ENCODE assay signal across 8 mouse cellular contexts in the genomic region with DNA sequence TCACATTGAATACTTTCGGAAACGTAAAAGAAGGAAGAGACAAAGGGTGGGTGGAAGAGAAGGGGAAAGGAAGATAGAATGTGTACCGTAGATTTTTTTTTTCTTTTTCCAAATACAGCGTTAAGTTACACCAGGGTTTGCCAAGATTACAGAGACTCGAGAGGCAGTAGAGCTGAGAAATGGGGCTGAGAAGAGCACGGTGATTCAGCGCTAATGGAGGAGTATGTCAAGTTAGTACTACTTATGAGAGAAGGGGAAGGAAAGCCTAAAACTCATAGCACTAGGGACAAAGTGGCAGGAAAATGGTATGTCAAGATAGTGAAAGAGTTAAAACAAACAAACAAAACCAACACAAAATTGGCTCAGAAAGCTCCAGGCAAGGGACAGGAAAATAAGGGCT. TPM values are rescaled to one million over a fixed set of nuclear protein-coding genes. Genes with fewer than 3 reads are reported as not detected.
DNase-seq lines count a peak whose midpoint lies in the region; ATAC-seq and TF ChIP-seq lines count a peak whose summit lies in the region.

No protein-coding gene starts in this region.

- TF ChIP-seq CTCF in MEL (IDR thresholded peaks at IDR 0.05 in 2 of 3, conservative IDR thresholded peaks at IDR 0.05 in 1 of 3; ENCODE audit: control insufficient read depth in 1 of 3, insufficient read depth in 1 of 3, low read depth in 2 of 3, low read length in 3 of 3, poor library complexity in 1 of 3, severe bottlenecking in 1 of 3): no peak

- H3K79me2 ChIP-seq in MEL (ENCODE audit: control insufficient read depth, insufficient read depth, low read length, poor library complexity): peaks cover 18% of the 10 kb centered on the region

- H3K4me1 ChIP-seq in heart, embryonic 14.5 days (ENCODE audit: control insufficient read depth in 2 of 2, insufficient read depth in 2 of 2, low read length in 2 of 2): peaks cover 2 to 5% of the 10 kb centered on the region in 2 experiments; a peak in 2 of 4 replicates
- peaks cover 2 to 5% of the 10 kb centered on the region in 2 experiments for H3K4me1 ChIP-seq in MEL (ENCODE audit: control insufficient read depth in 1 of 2, insufficient read depth in 2 of 2, low read length in 2 of 2)
- H3K4me1 ChIP-seq in forebrain, embryonic 13.5 days: peaks cover 11% of the 10 kb centered on the region
- H3K4me1 ChIP-seq in liver, embryonic 16.5 days (ENCODE audit: control insufficient read depth, low read depth, low read length): peaks cover 9% of the 10 kb centered on the region

- TF ChIP-seq POLR2A in MEL (IDR thresholded peaks at IDR 0.05; ENCODE audit: control insufficient read depth in 1 of 2, insufficient read depth in 1 of 2, low read depth in 1 of 2, low read length in 2 of 2, poor library complexity in 1 of 2): no peak

- no peaks in the 10 kb centered on the region for H3K27me3 ChIP-seq in heart, embryonic 14.5 days (ENCODE audit: control insufficient read depth, insufficient read depth, low read length)
- H3K27me3 ChIP-seq in MEL (ENCODE audit: control insufficient read depth in 1 of 2, insufficient read depth in 2 of 2, low read length in 2 of 2): no peaks in the 10 kb centered on the region
- H3K27me3 ChIP-seq in forebrain, embryonic 13.5 days: no peaks in the 10 kb centered on the region
- H3K27me3 ChIP-seq in liver, embryonic 16.5 days (ENCODE audit: control insufficient read depth, insufficient read depth, low read depth, low read length): no peaks in the 10 kb centered on the region

- no peak for DNase-seq in heart, adult 8-10 months (ENCODE audit: low spot score)
- DNase-seq in MEL (ENCODE audit: low read depth, low spot score): peak; percentile 67
- DNase-seq in yolk sac, embryonic 10.5 days (ENCODE audit: low spot score): no peak
- DNase-seq in ovary, postnatal 14 days (ENCODE audit: low spot score): no peak
- no peak for DNase-seq in layer of hippocampus, postnatal 36 days

- peak overlapping the region; percentile 12; the same call in 1 of the 2 replicates for H3K9ac ChIP-seq in heart, embryonic 14.5 days (ENCODE audit: low read length)
- peak overlapping the region; percentile 41 for H3K9ac ChIP-seq in MEL (ENCODE audit: control insufficient read depth, low read depth, low read length, poor library complexity, severe bottlenecking)
- H3K9ac ChIP-seq in forebrain, embryonic 13.5 days: peak overlapping the region; percentile 76
- peak overlapping the region; percentile 39 for H3K9ac ChIP-seq in liver, embryonic 16.5 days (ENCODE audit: low read depth, low read length)

- ATAC-seq in heart, embryonic 14.5 days (ENCODE audit: insufficient number of reproducible peaks, insufficient read depth, low FRiP score, low read depth): no peak
- ATAC-seq in forebrain, embryonic 13.5 days: peak; percentile 45
- peak; percentile 59 for ATAC-seq in liver, embryonic 16.5 days (ENCODE audit: low read depth)

- peaks cover 20% of the 10 kb centered on the region for H3K36me3 ChIP-seq in heart, embryonic 14.5 days (ENCODE audit: control insufficient read depth, insufficient read depth, low read length)
- H3K36me3 ChIP-seq in MEL (ENCODE audit: control insufficient read depth in 1 of 2, insufficient read depth in 2 of 2, low read length in 2 of 2): peaks cover 0 to 2% of the 10 kb centered on the region in 2 experiments; a peak in 2 of 4 replicates
- peaks cover 17% of the 10 kb centered on the region for H3K36me3 ChIP-seq in forebrain, embryonic 13.5 days (ENCODE audit: poor library complexity, severe bottlenecking)
- H3K36me3 ChIP-seq in liver, embryonic 16.5 days (ENCODE audit: control insufficient read depth, insufficient read depth): peaks cover 4% of the 10 kb centered on the region; the same call in 1 of the 2 replicates

- H3K4me3 ChIP-seq in heart, embryonic 14.5 days (ENCODE audit: control insufficient read depth in 1 of 2, insufficient read depth in 1 of 2, low read depth in 1 of 2, low read length in 2 of 2): peak overlapping the region; percentile 87 to 96
- H3K4me3 ChIP-seq in MEL (ENCODE audit: control insufficient read depth in 1 of 2, insufficient read depth in 1 of 2, low read depth in 2 of 2, low read length in 2 of 2): peak overlapping the region; percentile 55 to 81
- H3K4me3 ChIP-seq in forebrain, embryonic 13.5 days: peak overlapping the region; percentile 68
- peak overlapping the region; percentile 85 for H3K4me3 ChIP-seq in liver, embryonic 16.5 days (ENCODE audit: low read depth, low read length)

- no peak overlapping the region for H3K27ac ChIP-seq in heart, embryonic 14.5 days (replicated peaks in 1 of 2; ENCODE audit: control insufficient read depth in 1 of 2, insufficient read depth in 1 of 2, low read depth in 2 of 2, low read length in 2 of 2)
- H3K27ac ChIP-seq in MEL (ENCODE audit: control insufficient read depth, low read depth, low read length): 0 out of 2 replicates have a peak overlapping the region, but pooled peaks have one; percentile 15
- H3K27ac ChIP-seq in forebrain, embryonic 13.5 days: no peak overlapping the region
- H3K27ac ChIP-seq in liver, embryonic 16.5 days (ENCODE audit: low read length): no peak overlapping the region

- TF ChIP-seq EP300 in MEL (IDR thresholded peaks at IDR 0.05; ENCODE audit: low read depth in 1 of 2, low read length in 2 of 2): no peak

- 18% methylated on average over 7 of the region's 7 CpGs for WGBS in heart, embryonic 14.5 days
- 20% methylated on average over 7 of the region's 7 CpGs for WGBS in forebrain, embryonic 13.5 days
- WGBS in liver, embryonic 16.5 days (ENCODE audit: insufficient replicate concordance): 13% methylated on average over 7 of the region's 7 CpGs

- no peak for TF ChIP-seq RAD21 in MEL (IDR thresholded peaks at IDR 0.05; ENCODE audit: low read depth, low read length)

- H3K9me3 ChIP-seq in heart, embryonic 14.5 days (ENCODE audit: control insufficient read depth, low read length): 0 out of 2 replicates have a peak, but pooled peaks cover 3% of the 10 kb centered on the region
- no peaks in the 10 kb centered on the region for H3K9me3 ChIP-seq in MEL (replicated peaks; ENCODE audit: insufficient read depth, low read length)
- no peaks in the 10 kb centered on the region for H3K9me3 ChIP-seq in forebrain, embryonic 13.5 days (replicated peaks)
- H3K9me3 ChIP-seq in liver, embryonic 16.5 days (replicated peaks; ENCODE audit: control insufficient read depth, low read length): no peaks in the 10 kb centered on the region

- peak overlapping the region; percentile 96 for H3K4me2 ChIP-seq in heart, embryonic 14.5 days (ENCODE audit: low read length)
- H3K4me2 ChIP-seq in forebrain, embryonic 13.5 days: peak overlapping the region; percentile 72
- peak overlapping the region; percentile 86 for H3K4me2 ChIP-seq in liver, embryonic 16.5 days (ENCODE audit: low read depth, low read length)

TF ChIP-seq in MEL, 35 proteins besides CTCF, POLR2A, EP300 and RAD21:
- TF ChIP-seq HCFC1 (IDR thresholded peaks at IDR 0.05; ENCODE audit: low read depth, low read length) (no peak), MAX (IDR thresholded peaks at IDR 0.05; ENCODE audit: low read length) (no peak), USF2 (IDR thresholded peaks at IDR 0.05; ENCODE audit: borderline replicate concordance in 1 of 2, insufficient read depth in 1 of 2, low read depth in 1 of 2, low read length in 2 of 2) (no peak)

RNA-seq across cellular contexts. Expression of a gene that starts 0.5 kb away (rescaled TPM):
- polyA plus RNA-seq in heart, embryonic 14.5 days (2014; fragmentation: Nextera tagmentation; extraction: Ambion mirVana): 75.6 and 80.2 TPM in 2 replicates
- total RNA-seq in heart, adult 8-10 months (2022): 10 to 100 TPM; 58.1 to 71.7 (median 66.7) TPM
- total RNA-seq in MEL (2012; rRNA removed): 33.0 and 47.5 TPM in 2 replicates
- polyA plus RNA-seq in MEL (2012; ENCODE audit: insufficient read depth in 1 of 2, insufficient read length in 2 of 2, low read depth in 1 of 2, low replicate concordance in 2 of 2, missing spikeins in 1 of 2): 10 to 100 TPM in 1 of 2 experiments, not detected in 1; 69.3 TPM
- 58.2 and 62.4 TPM in 2 replicates for polyA plus RNA-seq in forebrain, embryonic 13.5 days (2015; fragmentation: Nextera tagmentation; extraction: Ambion mirVana)
- 16.9 TPM in 2 replicates for polyA plus RNA-seq in liver, embryonic 16.5 days (2015; fragmentation: Nextera tagmentation; extraction: Ambion mirVana)
- 10 to 100 TPM; 39.7 to 40.7 TPM for total RNA-seq in layer of hippocampus, postnatal 36 days (2021)

RNA-seq across cellular contexts. Expression of a gene that starts 46.4 kb away (rescaled TPM):
- 3.5 and 4.6 TPM in 2 replicates for polyA plus RNA-seq in heart, embryonic 14.5 days (2014; fragmentation: Nextera tagmentation; extraction: Ambion mirVana)
- total RNA-seq in heart, adult 8-10 months (2022): 1 to 10 TPM; 1.2 to 2.0 (median 1.3) TPM
- not detected in 2 replicates for total RNA-seq in MEL (2012; rRNA removed)
- under 1 TPM in 1 of 2 experiments, not detected in 1; 0.03 TPM for polyA plus RNA-seq in MEL (2012; ENCODE audit: insufficient read depth in 1 of 2, insufficient read length in 2 of 2, low read depth in 1 of 2, low replicate concordance in 2 of 2, missing spikeins in 1 of 2)
- polyA plus RNA-seq in forebrain, embryonic 13.5 days (2015; fragmentation: Nextera tagmentation; extraction: Ambion mirVana): 12.3 and 16.7 TPM in 2 replicates
- 0.07 and 0.19 TPM in 2 replicates for polyA plus RNA-seq in liver, embryonic 16.5 days (2015; fragmentation: Nextera tagmentation; extraction: Ambion mirVana)
- 10 to 100 TPM; 17.4 to 19.2 TPM for total RNA-seq in layer of hippocampus, postnatal 36 days (2021)

Comparison
In these comparisons a context has a peak if more than half of its experiments do, and no peak if none do; other contexts are left out.
1. H3K9ac ChIP-seq: peak in every context shown above with its lines; median percentile 76 in forebrain, embryonic 13.5 days; 41 in MEL; 39 in liver, embryonic 16.5 days; 12 in heart, embryonic 14.5 days.